Mouse (Mus musculus): ENCODE results near the gene Olfr1095. TPM values are rescaled to one million over a fixed set of nuclear protein-coding genes. Genes with fewer than 3 reads are reported as not detected.

Olfr1095 gene
- not detected in 2 replicates for total RNA-seq (2021)
- long read RNA-seq, experiment 1, result 0 reads
- long read RNA-seq, experiment 2, result 0 reads

- DNase-seq, result no peak
Measured at GRCm38 (mm10) chr2:86851596-86851995, at the start of gene Olfr1095. TSS of gene Olfr1095 (minus strand) at chr2:86851696.

- DNase-seq, result no peak
Measured at GRCm38 (mm10) chr2:86892116-86892515, 40.6 kb upstream of the Olfr1095 start, which contains the start of gene Olfr1097. TSS of gene Olfr1097 (minus strand) at chr2:86892216.

- no peak for DNase-seq
Measured at GRCm38 (mm10) chr2:86874702-86875101, 23.2 kb upstream of the Olfr1095 start, which contains the start of gene Gm13723. TSS of gene Gm13723 (minus strand) at chr2:86874802.

GRCm38 (mm10) chr2:86824363-86824762 is 27.1 kb downstream of the Olfr1095 start, which contains the start of gene Olfr1094:
TSS of gene Olfr1094 (plus strand) at chr2:86824663.
- DNase-seq, result no peak

GRCm38 (mm10) chr2:86809918-86810317 is 41.6 kb downstream of the Olfr1095 start, which contains the start of gene Olfr141:
TSS of gene Olfr141 (minus strand) at chr2:86810018.
- no peak for DNase-seq

Other genes starting within 250 kb of the Olfr1095 start
- gene Olfr1084, start 212.0 kb downstream of the Olfr1095 start, total RNA-seq (2021), result not detected in 2 replicates
- not detected in 2 replicates for gene Olfr1085, start 189.7 kb downstream of the Olfr1095 start, total RNA-seq (2021)
- gene Olfr1086, start 171.6 kb downstream of the Olfr1095 start, total RNA-seq (2021), result not detected in 2 replicates
- not detected in 2 replicates for gene Olfr1087, start 153.3 kb downstream of the Olfr1095 start, total RNA-seq (2021)
- gene Olfr1089, start 118.0 kb downstream of the Olfr1095 start, total RNA-seq (2021), result not detected in 2 replicates
- gene Olfr1090, start 92.7 kb downstream of the Olfr1095 start, total RNA-seq (2021), result not detected in 2 replicates
- not detected in 2 replicates for gene Olfr1093, start 69.2 kb downstream of the Olfr1095 start, total RNA-seq (2021)
- gene Olfr141, start 41.7 kb downstream of the Olfr1095 start, total RNA-seq (2021), result not detected in 2 replicates
- not detected in 2 replicates for gene Olfr1094, start 27.0 kb downstream of the Olfr1095 start, total RNA-seq (2021)
- gene Gm13723, start 23.1 kb upstream of the Olfr1095 start, total RNA-seq (2021), result not detected in 2 replicates
- gene Olfr1097, start 40.5 kb upstream of the Olfr1095 start, total RNA-seq (2021), result not detected in 2 replicates
- not detected in 2 replicates for gene Olfr1098, start 72.8 kb upstream of the Olfr1095 start, total RNA-seq (2021)
- not detected in 2 replicates for gene Olfr1099, start 109.0 kb upstream of the Olfr1095 start, total RNA-seq (2021)
- gene Olfr1100, start 128.3 kb upstream of the Olfr1095 start, total RNA-seq (2021), result not detected in 2 replicates
- not detected in 2 replicates for gene Olfr1101, start 139.5 kb upstream of the Olfr1095 start, total RNA-seq (2021)
- gene Olfr1102, start 146.7 kb upstream of the Olfr1095 start, total RNA-seq (2021), result not detected in 2 replicates
- gene Olfr1104, start 175.4 kb upstream of the Olfr1095 start, total RNA-seq (2021), result not detected in 2 replicates
- gene Olfr1105, start 184.8 kb upstream of the Olfr1095 start, total RNA-seq (2021), result not detected in 2 replicates
- gene Olfr1106, start 200.6 kb upstream of the Olfr1095 start, total RNA-seq (2021), result not detected in 2 replicates
- not detected in 2 replicates for gene Olfr1107, start 224.1 kb upstream of the Olfr1095 start, total RNA-seq (2021)
- gene Olfr1109, start 244.3 kb upstream of the Olfr1095 start, total RNA-seq (2021), result not detected in 2 replicates